Mouse (Mus musculus) forebrain, embryonic 11.5 days (tissue): ENCODE results near the gene Olfr1509. TPM values are rescaled to one million over a fixed set of nuclear protein-coding genes. Genes with fewer than 3 reads are reported as not detected.

ENCODE experiments used
- ATAC-seq: fragments of 200-750 bp; cut with Nextera tagmentation; replicated peaks from 2 replicates; pipeline ENCODE4 v1.8.0; 2017; ENCODE audit warnings: moderate TSS enrichment; ENCODE audit not compliant: low FRiP score
- DNase-seq: peaks from one replicate; pipeline ENCODE4 v3.0.0-alpha.2; 2017; ENCODE audit warnings: low spot score
- H3K27ac ChIP-seq: fragments of 300-500 bp; sonication (generic); 2 replicates; pipeline ENCODE4 v1.5.1; 2014; ENCODE audit warnings: low read depth, low read length
- H3K27me3 ChIP-seq: fragments of 300-500 bp; sonication (generic); 2 replicates; pipeline ENCODE4 v1.6.1; 2014; ENCODE audit warnings: mild to moderate bottlenecking, low read length, mixed read lengths; ENCODE audit not compliant: control insufficient read depth, insufficient read depth
- H3K36me3 ChIP-seq: fragments of 300-500 bp; sonication (generic); 2 replicates; pipeline ENCODE4 v1.6.1; 2014; ENCODE audit warnings: mild to moderate bottlenecking, low read length, moderate library complexity, mixed read lengths; ENCODE audit not compliant: control insufficient read depth, insufficient read depth
- H3K4me1 ChIP-seq: fragments of 300-500 bp; sonication (generic); replicated peaks from 2 replicates; pipeline ENCODE4 v1.6.1; 2014; ENCODE audit warnings: low read length, mixed read lengths; ENCODE audit not compliant: control insufficient read depth, insufficient read depth
- H3K4me2 ChIP-seq: fragments of 300-500 bp; sonication (generic); 2 replicates; pipeline ENCODE4 v1.6.1; 2014; ENCODE audit warnings: low read depth, mild to moderate bottlenecking, low read length, moderate library complexity, mixed read lengths; ENCODE audit not compliant: severe bottlenecking
- H3K4me3 ChIP-seq: fragments of 300-500 bp; sonication (generic); 2 replicates; pipeline ENCODE4 v1.5.1; 2014; ENCODE audit warnings: low read depth, low read length
- H3K9ac ChIP-seq: fragments of 300-500 bp; sonication (generic); 2 replicates; pipeline ENCODE4 v1.6.1; 2014; ENCODE audit warnings: low read length
- H3K9me3 ChIP-seq: fragments of 300-500 bp; sonication (generic); 2 replicates; pipeline ENCODE4 v1.6.1; 2016; ENCODE audit warnings: low read length, mixed read lengths; ENCODE audit not compliant: control insufficient read depth
- WGBS: fragments of 180-500 bp; shearing (Covaris S2); extraction: QIAGEN DNeasy Blood & Tissue Kit; methylation state at CpG from one replicate; pipeline ENCODE4 v1.1.7; 2014; 5-methylcytosine and 5-hydroxymethylcytosine counted together
- polyA plus RNA-seq: library from polyadenylated mRNA; unstranded; fragments of >200 nt; fragmentation: Nextera tagmentation; extraction: Ambion mirVana; gene quantifications from 2 replicates; pipeline ENCODE4 v1.2.1, GENCODE M21; 2014

Gene Olfr1509
- polyA plus RNA-seq, 1 experiment from 2014 or later: not detected

- Histone ChIP-seq H3K9ac (no peak within 1 kb of the TSS), H3K27ac (no peak within 1 kb of the TSS), H3K9me3 (no peaks in the 10 kb centered on the region), H3K4me3 (no peak within 1 kb of the TSS), H3K36me3 (no peaks in the 10 kb centered on the region), H3K4me1 (no peaks in the 10 kb centered on the region), H3K27me3 (no peaks in the 10 kb centered on the region), H3K4me2 (no peak within 1 kb of the TSS)
- no peak for ATAC-seq
- DNase-seq: no peak
- WGBS: 85% methylated on average over 4 of the region's 4 CpGs
Measured at GRCm38 (mm10) chr14:52495516-52495915, 52.7 kb downstream of the Olfr1509 start, which contains the start of gene Olfr1507. TSS of gene Olfr1507 (minus strand) at chr14:52495749.

Other genes starting within 250 kb of the Olfr1509 start
- 92.3 and 92.8 TPM in 2 replicates for gene Supt16, start 245.6 kb upstream of the Olfr1509 start, polyA plus RNA-seq
- gene Chd8, start 185.2 kb upstream of the Olfr1509 start, polyA plus RNA-seq: 55.3 and 62.9 TPM in 2 replicates
- gene Tox4, start 163.8 kb upstream of the Olfr1509 start, polyA plus RNA-seq: 54.8 and 56.2 TPM in 2 replicates
- gene Rab2b, start 163.4 kb upstream of the Olfr1509 start, polyA plus RNA-seq: 33.5 and 35.8 TPM in 2 replicates
- gene Mettl3, start 137.9 kb upstream of the Olfr1509 start, polyA plus RNA-seq: 59.3 TPM in 2 replicates
- 75.3 and 83.6 TPM in 2 replicates for gene Sall2, start 114.2 kb upstream of the Olfr1509 start, polyA plus RNA-seq
- gene Olfr1513, start 86.6 kb upstream of the Olfr1509 start, polyA plus RNA-seq: not detected in 2 replicates
- not detected in 2 replicates for gene Olfr1512, start 63.8 kb upstream of the Olfr1509 start, polyA plus RNA-seq
- not detected in 2 replicates for gene Olfr1511, start 45.6 kb upstream of the Olfr1509 start, polyA plus RNA-seq
- gene Olfr1510, start 28.6 kb upstream of the Olfr1509 start, polyA plus RNA-seq: not detected in 2 replicates
- not detected in 2 replicates for gene Olfr1508, start 24.5 kb downstream of the Olfr1509 start, polyA plus RNA-seq
- not detected in 2 replicates for gene Olfr1507, start 52.8 kb downstream of the Olfr1509 start, polyA plus RNA-seq